Mouse (Mus musculus): ENCODE results near the gene Ppp1r26.
A peak's percentile ranks its signal among the peaks of the same experiment; 100 is the strongest.
"Not testable (repeated sequence)": the region's sequence is repeated elsewhere in the genome, so short reads cannot be mapped to it uniquely, and the experiment has no call there.

The Ppp1r26 gene

DNA sequence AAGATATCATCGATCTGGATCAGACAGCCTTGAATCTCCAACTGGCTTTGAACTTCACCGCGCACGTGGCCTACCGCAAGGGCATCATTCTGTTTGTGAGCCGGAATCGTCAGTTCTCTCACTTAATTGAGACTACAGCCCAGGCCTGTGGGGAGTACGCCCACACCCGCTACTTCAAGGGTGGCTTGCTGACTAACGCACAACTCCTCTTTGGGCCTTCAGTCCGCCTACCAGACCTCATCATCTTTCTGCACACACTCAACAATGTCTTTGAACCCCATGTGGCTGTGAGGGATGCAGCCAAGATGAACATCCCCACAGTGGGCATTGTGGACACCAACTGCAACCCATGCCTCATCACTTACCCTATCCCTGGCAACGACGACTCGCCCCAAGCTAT lies 22.9 kb downstream of the Ppp1r26 start:
- peaks cover 3% of the 10 kb centered on the region; the same call in 1 of the 2 replicates for H3K27me3 ChIP-seq (ENCODE audit: insufficient read depth, low read length)

DNA sequence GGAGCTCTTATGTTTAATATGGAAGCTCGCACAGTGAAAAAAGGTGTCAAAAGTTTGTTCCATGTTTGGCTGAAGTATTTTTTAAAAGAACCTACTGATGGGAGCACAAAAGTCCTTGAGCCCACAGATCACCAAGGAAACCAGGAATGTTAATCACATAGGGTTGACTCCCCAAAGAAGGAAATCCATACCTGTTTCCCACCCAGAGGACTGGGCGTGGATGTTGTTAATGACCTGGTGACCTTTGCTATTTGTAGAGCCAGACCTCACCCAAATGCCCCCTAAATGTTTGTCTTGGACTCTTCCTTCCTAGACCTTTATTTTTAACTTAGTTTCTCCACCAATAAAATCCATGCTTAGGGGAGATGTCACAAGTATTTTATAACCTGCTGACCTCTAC lies 24.0 kb downstream of the Ppp1r26 start:
- H3K9me3 ChIP-seq (ENCODE audit: low read length), result no peaks in the 10 kb centered on the region
- H3K4me1 ChIP-seq (replicated peaks; ENCODE audit: low read depth, low read length), result peaks cover 57% of the 10 kb centered on the region
- H3K27me3 ChIP-seq (ENCODE audit: insufficient read depth, low read length), result no peaks in the 10 kb centered on the region
- peak overlapping the region; percentile 99 for H3K4me3 ChIP-seq (replicated peaks; ENCODE audit: low read length)
- H3K36me3 ChIP-seq (ENCODE audit: insufficient read depth, low read length), result peaks cover 41% of the 10 kb centered on the region
- TF ChIP-seq POU5F1 (IDR thresholded peaks at IDR 0.05; ENCODE audit: borderline replicate concordance, low read length) (no peak), CTCF (conservative IDR thresholded peaks at IDR 0.05; ENCODE audit: low read length) (no peak), NANOG (IDR thresholded peaks at IDR 0.05; ENCODE audit: borderline replicate concordance, low read length) (no peak)

More for the DNA sequence above, 22.9 kb downstream of the Ppp1r26 start:
- H3K4me1 ChIP-seq (replicated peaks; ENCODE audit: low read depth, low read length), result peaks cover 68% of the 10 kb centered on the region
- peak overlapping the region; percentile 99 for H3K4me3 ChIP-seq (replicated peaks; ENCODE audit: low read length)
- H3K9me3 ChIP-seq (ENCODE audit: low read length), result no peaks in the 10 kb centered on the region
- no peak for TF ChIP-seq POU5F1 (IDR thresholded peaks at IDR 0.05; ENCODE audit: borderline replicate concordance, low read length)
- no peak for TF ChIP-seq CTCF (conservative IDR thresholded peaks at IDR 0.05; ENCODE audit: low read length)
- no peak for TF ChIP-seq NANOG (IDR thresholded peaks at IDR 0.05; ENCODE audit: borderline replicate concordance, low read length)
- peaks cover 41% of the 10 kb centered on the region for H3K36me3 ChIP-seq (ENCODE audit: insufficient read depth, low read length)

DNA sequence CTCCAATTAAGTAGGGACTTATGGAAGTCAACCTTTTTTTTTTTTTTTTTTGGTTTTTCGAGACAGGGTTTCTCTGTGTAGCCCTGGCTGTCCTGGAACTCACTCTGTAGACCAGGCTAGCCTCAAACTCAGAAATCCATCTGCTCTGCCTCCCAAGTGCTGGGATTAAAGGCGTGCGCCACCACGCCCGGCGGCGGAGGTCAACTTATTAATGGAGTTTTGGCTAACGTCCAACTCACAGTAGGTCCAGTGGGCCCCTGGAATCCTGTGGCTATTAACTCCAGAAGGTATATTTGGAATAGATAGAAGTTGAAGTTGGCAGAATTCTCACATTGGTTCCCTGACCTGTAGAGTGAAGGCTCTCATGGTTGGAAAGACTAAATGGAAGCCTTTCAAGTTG lies 25.4 kb downstream of the Ppp1r26 start:
- H3K9me3 ChIP-seq (ENCODE audit: low read length); H3K27me3 ChIP-seq (ENCODE audit: insufficient read depth, low read length); H3K4me3 ChIP-seq (replicated peaks; ENCODE audit: low read length): not testable (repeated sequence)
- peaks cover 49% of the 10 kb centered on the region for H3K4me1 ChIP-seq (replicated peaks; ENCODE audit: low read depth, low read length)
- peaks cover 41% of the 10 kb centered on the region for H3K36me3 ChIP-seq (ENCODE audit: insufficient read depth, low read length)

DNA sequence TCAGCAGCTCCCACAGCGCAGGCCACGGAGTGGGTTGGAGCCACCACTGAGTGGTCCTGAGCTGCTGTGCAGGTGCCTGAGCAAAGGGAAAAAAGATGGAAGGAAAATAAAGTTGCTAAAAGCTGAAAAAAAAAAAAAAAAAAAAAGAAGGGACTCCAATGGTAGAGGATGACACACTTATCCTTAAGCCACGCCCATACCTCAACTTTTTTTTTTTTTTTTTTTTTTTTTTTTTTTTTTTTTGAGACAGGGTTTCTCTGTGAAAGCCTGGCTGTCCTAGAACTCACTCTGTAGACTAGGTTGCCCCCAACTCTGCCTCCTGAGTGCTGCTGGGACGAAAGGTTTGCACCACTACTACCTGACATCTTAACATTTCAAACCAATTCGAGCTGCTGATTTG lies 31.4 kb downstream of the Ppp1r26 start:
- H3K4me3 ChIP-seq (replicated peaks; ENCODE audit: low read length); H3K27me3 ChIP-seq (ENCODE audit: insufficient read depth, low read length); H3K9me3 ChIP-seq (ENCODE audit: low read length); H3K36me3 ChIP-seq (ENCODE audit: insufficient read depth, low read length): not testable (repeated sequence)
- H3K4me1 ChIP-seq (replicated peaks; ENCODE audit: low read depth, low read length), result peaks cover 31% of the 10 kb centered on the region

DNA sequence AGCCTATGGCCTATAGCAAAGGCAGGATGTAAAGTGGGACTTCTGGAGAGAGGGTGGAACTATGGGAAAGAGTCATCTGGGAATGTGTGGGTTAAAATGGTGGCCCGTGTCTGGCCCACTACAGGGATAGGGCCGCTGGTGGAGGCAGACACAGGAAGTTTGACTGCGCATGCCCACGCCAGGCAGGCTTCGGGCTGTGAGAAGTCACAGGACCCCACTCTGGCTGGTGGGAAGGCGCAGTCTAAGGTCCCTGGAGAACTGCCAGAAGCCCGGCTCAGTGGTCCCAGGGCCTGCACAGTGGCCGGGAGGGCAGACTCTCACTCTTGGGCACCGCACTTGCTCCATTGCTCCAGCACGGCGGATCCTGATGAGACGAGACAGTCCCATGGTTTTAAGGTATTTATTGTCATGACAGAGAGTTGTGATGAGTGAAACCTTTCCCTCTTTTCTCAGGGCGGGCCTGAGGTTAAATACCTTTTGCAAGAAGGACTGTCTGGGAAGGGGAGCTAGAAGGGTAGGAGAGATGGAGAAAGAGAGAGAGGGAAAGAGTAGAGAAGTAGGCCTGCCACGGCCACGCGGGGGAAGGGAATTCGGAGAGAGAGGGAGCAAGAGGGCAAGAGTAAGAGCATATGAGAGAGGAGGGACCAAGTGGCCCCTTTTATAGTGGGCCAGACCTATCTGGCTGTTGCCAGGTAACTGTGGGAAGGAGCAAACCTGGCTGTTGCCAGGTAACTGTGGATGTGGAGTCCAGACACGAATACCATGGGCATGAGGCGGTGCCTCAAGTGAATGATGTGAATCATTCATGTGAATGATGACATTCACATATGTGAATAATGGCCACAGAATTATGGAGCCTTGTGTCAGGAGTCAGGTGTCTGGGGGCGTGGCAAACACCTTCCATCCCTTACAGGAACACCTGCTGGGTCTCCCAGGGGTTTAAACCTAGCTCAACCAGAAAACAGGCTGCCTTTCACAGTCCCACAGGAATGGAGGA lies 32.9 kb downstream of the Ppp1r26 start:
- H3K36me3 ChIP-seq (ENCODE audit: insufficient read depth, low read length), result peaks cover 6% of the 10 kb centered on the region; the same call in 1 of the 2 replicates
- H3K27me3 ChIP-seq (ENCODE audit: insufficient read depth, low read length), result no peaks in the 10 kb centered on the region
- no peaks in the 10 kb centered on the region for H3K9me3 ChIP-seq (ENCODE audit: low read length)
- H3K4me1 ChIP-seq (replicated peaks; ENCODE audit: low read depth, low read length), result peaks cover 28% of the 10 kb centered on the region
- peak overlapping the region; percentile 75 for H3K4me3 ChIP-seq (replicated peaks; ENCODE audit: low read length)
- TF ChIP-seq POU5F1 (IDR thresholded peaks at IDR 0.05; ENCODE audit: borderline replicate concordance, low read length) (no peak), CTCF (conservative IDR thresholded peaks at IDR 0.05; ENCODE audit: low read length) (no peak), NANOG (IDR thresholded peaks at IDR 0.05; ENCODE audit: borderline replicate concordance, low read length) (no peak)

DNA sequence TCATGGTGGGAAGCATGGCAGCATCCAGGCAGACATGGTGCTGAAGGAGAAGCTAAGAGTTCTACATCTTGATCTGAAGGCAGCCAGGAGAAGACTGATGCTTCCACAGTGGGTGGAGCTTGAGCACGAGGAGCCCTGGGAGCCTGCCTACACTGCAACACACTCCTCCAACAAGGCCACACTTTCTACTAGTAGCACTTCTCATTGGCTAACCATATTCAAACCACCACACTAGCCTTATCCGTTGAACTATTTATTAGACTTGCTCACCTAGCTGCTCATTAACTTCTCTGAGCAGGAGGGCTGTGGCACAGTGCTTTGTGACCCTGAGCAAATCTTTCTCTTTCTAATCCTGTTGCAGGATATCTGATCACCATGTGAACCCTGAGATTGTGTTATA lies 37.3 kb downstream of the Ppp1r26 start:
- H3K4me3 ChIP-seq (replicated peaks; ENCODE audit: low read length), result no peak overlapping the region
- H3K27me3 ChIP-seq (ENCODE audit: insufficient read depth, low read length), result no peaks in the 10 kb centered on the region
- peaks cover 16% of the 10 kb centered on the region for H3K4me1 ChIP-seq (replicated peaks; ENCODE audit: low read depth, low read length)
- H3K36me3 ChIP-seq (ENCODE audit: insufficient read depth, low read length), result peaks cover 6% of the 10 kb centered on the region; the same call in 1 of the 2 replicates
- no peak for TF ChIP-seq NANOG (IDR thresholded peaks at IDR 0.05; ENCODE audit: borderline replicate concordance, low read length)
- TF ChIP-seq CTCF (conservative IDR thresholded peaks at IDR 0.05; ENCODE audit: low read length), result no peak
- no peak for TF ChIP-seq POU5F1 (IDR thresholded peaks at IDR 0.05; ENCODE audit: borderline replicate concordance, low read length)
- H3K9me3 ChIP-seq (ENCODE audit: low read length), result peaks cover 3% of the 10 kb centered on the region; the same call in 1 of the 2 replicates

DNA sequence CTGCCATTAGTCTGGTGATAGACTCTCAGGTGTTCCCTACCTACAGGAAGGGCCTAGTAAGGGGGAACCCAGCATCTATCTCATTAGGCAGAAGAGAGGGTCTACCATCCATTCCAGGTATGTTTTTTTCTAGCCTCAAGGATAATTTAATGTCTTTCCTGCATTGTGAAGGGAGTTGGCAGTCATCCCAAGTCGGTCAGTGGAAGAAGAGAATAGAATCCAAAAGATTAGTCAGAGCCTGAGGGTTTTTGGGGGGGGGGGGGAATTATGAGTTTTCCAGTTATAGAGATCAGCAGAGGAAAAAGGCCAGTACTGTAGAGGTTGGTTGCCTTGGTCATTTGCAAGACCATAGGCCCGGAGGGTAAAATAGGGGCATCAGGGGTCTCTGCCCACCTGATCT lies 47.9 kb downstream of the Ppp1r26 start:
- peaks cover 36% of the 10 kb centered on the region for H3K9me3 ChIP-seq (ENCODE audit: low read length)
- no peaks in the 10 kb centered on the region for H3K36me3 ChIP-seq (ENCODE audit: insufficient read depth, low read length)
- no peak overlapping the region for H3K4me3 ChIP-seq (replicated peaks; ENCODE audit: low read length)
- TF ChIP-seq CTCF (conservative IDR thresholded peaks at IDR 0.05; ENCODE audit: low read length) (no peak), NANOG (IDR thresholded peaks at IDR 0.05; ENCODE audit: borderline replicate concordance, low read length) (no peak)
- H3K27me3 ChIP-seq (ENCODE audit: insufficient read depth, low read length), result no peaks in the 10 kb centered on the region
- peaks cover 16% of the 10 kb centered on the region for H3K4me1 ChIP-seq (replicated peaks; ENCODE audit: low read depth, low read length)

DNA sequence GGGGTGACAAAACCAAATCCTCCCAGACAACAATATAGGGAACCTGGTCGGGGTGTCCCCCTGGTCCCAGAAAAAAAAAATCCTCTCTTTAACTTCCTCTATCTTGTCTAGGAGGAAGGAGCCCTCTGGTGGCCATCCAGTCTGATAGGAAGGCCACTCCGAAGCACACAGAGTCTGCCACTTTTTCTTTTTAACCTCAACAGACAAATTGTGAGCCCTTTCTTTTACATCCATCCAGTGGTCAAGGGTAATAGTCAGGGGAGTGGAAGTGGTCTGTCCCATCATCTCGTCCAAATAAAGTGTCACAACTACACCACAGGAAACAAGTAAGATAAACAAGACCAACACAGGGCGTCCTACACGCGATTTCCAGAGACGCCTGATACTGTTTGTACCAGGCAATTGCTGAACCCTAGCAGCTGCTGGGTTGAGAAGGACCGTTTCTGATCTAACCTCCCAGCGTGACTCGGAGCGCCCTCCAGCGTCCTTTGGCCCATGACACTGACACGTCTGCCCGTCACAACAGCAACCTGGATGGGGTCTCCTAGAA lies 48.7 kb downstream of the Ppp1r26 start:
- H3K4me1 ChIP-seq (replicated peaks; ENCODE audit: low read depth, low read length), result peaks cover 20% of the 10 kb centered on the region
- no peak overlapping the region for H3K4me3 ChIP-seq (replicated peaks; ENCODE audit: low read length)
- peaks cover 36% of the 10 kb centered on the region for H3K9me3 ChIP-seq (ENCODE audit: low read length)
- TF ChIP-seq NANOG (IDR thresholded peaks at IDR 0.05; ENCODE audit: borderline replicate concordance, low read length) (no peak), POU5F1 (IDR thresholded peaks at IDR 0.05; ENCODE audit: borderline replicate concordance, low read length) (no peak), CTCF (conservative IDR thresholded peaks at IDR 0.05; ENCODE audit: low read length) (no peak)
- no peaks in the 10 kb centered on the region for H3K27me3 ChIP-seq (ENCODE audit: insufficient read depth, low read length)
- H3K36me3 ChIP-seq (ENCODE audit: insufficient read depth, low read length), result no peaks in the 10 kb centered on the region
